Mouse (Mus musculus) adipocyte (in vitro differentiated cells): Measurements from ENCODE around the gene Pam.
A peak's percentile ranks its signal among the peaks of the same experiment; 100 is the strongest.

Experiments used
- DNase-seq: peaks from one replicate; pipeline ENCODE4 v3.0.0-alpha.2; 2016; ENCODE audit warnings: low spot score

Gene Pam

DNA sequence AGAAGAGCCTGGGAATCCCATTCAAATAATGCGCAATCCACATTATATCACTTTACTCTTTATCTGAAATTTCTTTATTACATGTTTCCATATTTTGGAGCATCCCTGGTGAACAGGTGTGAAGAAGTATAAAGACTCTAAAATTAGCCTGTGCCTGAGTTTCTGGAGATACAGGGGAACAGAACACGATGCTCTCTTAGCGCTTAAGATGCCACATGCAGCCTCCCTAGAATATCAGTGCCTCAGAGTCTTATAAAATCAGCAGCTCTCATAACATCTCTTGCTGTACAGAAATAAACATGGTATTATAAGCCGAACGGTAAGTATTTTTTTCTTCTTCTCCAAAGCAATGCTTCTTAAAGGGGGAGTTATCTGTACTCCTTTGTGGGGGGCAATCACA lies 267.4 kb downstream of the Pam start:
- DNase-seq: no peak

DNA sequence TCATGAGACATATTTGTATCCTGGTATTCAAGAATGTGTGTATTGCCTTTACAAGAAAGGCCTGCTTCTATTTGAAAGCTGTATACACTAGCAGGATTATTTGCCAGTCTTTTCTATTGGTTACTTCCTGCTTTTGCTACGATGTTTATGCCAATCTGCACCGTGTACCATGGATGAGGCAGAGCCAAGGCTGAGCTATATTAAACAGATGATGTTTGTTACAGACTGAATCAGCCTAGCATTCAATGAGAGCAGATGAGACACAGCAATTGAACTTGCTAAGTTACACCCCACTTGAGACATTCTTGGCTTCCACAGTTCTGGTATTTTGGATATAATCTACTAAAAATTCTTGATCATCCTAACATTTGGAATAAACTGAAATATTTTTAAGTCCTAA lies 267.9 kb downstream of the Pam start:
- no peak for DNase-seq

DNA sequence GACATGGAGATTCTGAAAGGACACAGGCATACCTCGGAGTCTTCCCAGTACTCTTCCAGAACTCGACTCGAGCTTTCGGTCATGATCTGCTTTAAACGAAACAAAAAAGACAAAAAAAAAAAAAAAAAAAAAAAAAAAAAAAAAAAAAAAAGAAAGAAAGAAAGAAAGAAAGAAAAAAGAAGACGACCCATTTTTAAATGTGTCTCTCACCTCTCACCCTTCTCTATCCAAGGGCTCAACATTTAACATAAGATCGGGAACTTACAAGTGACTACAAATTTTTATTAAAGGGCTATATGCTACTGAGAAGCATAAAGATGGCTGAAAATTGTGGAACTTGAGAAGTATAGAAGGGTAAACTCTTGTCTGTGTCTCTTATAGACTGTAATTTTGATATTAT lies 272.5 kb downstream of the Pam start:
- DNase-seq: no peak

DNA sequence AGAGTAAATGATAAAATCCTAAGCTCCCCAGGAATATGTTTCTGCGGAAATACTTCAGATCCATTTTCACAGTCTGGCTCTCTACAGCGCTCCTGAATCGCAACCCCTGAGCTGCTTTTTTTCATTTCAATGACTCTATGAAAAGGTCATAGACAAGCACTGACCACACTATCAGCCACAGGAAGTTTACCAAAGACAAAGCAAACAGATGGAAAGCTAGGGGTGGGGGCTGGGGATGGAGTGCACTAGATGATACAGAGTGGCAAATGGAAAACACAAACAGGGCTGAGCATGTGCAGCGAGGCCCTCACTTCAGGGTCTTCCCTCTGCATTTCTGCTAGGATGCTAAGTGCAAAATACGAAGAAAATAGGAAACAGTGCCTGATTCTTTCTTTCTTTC lies 273.2 kb downstream of the Pam start:
- no peak for DNase-seq

DNA sequence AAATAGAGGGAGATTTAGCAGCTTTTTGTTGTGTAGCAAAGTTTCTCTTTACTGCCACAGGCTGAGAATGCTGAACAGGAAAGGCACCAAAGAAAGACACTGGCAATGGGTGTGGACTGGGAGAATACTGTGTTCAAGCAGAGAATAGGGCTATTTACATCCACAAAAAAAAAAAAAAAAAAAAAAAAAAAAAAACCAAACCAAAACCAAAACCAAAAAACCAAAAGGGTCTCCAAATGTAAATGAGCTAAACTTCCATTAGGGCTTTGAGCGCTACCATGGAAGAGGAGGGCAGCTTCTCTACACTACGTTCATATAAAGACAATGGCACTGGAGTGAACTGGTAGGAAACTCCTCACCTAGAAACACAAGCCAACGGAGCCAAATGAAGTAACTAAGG lies 274.2 kb downstream of the Pam start:
- DNase-seq: no peak

DNA sequence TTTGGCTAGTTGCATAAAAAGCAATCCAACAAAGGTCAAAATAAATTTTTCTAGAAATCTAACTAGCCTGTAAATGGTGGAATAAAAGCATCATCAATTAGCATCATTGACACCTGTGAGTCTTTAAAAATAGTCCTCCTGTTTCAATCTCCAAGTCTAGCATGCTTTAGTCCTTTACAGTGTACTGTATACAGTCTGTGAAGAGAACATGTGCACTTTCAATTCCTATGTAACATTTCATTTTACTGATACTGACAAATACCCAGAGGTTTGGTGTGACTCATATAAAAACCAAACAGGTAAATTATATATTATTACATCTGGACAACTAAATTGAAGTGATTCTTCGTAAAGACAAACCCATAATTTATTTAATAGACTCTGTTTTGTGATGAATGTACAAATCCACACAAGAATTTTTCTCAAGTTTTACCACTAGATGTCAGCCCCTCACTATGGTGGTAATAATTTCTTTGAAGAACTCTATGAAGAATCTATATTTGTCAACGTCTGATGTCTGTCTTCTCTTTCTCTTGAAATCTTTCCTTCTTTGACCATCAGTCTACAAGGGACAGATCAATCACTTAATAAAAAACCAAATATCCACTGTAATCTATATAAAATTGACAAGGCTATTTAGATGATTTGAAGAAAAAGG lies 286.1 kb downstream of the Pam start:
- DNase-seq: peak; percentile 71

DNA sequence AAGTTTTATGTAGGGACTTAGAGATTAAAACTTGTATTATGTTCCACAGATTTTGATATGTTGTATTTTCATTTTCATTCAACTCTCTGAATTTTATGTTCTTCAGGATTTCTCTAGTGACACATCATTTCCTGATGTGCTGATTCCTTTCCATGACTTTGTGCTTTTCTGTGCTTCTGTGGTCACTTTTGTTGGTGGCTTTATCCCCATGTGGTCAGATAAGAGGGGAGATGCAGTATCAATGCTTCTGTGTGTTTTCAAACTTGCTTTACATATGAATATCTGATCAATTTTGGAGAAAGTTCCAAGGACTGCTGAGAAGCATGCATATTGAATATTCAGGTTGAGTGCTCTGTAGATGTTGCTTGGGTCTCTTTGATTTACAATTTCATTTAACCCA lies 290.9 kb downstream of the Pam start:
- no peak for DNase-seq

DNA sequence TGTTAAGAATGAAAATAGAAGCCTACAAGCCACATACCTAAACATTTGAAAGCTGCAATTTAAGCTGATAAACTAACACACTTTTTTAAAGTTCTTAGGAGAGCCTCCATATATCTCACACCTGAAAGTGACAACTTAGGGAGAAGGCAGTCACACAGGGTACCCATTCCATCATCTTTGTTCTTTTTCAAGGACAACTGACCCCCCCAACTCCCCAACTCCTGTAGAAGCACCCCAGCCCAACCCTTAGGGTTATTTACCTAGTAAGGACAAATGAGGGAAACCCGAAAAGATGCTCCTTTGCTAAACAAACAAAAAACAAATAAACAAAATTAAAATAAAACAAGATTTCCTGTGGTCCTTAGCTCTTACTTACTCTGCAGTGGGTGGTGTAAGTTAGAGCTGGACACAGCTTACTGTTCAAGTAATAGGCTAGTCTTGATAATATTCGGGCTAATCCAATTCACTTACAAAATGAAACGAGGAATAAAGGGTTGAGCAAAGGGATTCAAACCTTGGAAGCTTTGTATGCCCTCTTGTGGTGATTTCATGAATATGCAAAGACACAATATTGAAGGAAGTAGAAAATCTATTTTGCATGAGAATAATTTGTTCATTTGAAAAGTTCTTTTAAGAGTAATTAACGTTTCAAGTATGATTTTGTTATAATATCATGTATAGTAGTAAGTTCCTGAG lies 293.1 kb downstream of the Pam start:
- DNase-seq: peak; percentile 64

DNA sequence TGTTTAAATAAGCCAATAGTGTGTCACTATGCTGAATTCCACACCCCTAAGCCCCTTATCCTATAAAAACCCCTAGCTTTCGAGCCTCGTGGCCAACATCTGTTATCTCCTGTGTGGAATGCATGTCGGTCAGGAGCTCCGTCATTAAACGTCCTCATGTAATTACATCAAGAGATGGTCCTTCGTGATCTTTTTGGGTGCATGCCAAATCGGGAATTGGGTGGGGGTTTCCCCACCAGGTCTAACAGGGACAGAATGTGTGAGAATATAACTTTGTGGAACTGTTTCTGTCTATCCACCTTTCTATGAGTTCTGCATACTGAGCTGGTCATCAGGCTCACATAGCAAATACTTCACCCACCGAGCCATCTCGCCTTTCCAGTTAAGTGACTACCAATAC lies 299.5 kb downstream of the Pam start:
- no peak for DNase-seq

DNA sequence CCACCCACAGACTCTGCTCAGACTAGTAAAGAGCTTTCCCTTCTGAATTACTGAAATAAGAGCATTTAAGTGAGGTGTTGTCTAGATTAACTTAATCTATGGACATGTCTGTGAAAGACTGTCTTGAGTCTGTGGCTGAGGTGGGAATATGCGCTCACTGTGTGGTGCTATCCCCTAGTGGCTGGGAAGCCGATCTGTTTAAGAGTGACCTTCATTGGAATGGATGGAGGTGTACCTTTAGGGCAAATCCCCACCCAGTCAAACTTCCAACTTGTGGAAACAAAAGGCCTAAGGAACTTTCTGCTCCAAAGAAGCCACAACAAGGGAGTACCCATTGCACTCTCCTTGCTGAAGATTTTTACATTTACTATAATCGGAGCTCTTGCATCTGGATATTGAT lies 301.3 kb downstream of the Pam start:
- DNase-seq: no peak

DNA sequence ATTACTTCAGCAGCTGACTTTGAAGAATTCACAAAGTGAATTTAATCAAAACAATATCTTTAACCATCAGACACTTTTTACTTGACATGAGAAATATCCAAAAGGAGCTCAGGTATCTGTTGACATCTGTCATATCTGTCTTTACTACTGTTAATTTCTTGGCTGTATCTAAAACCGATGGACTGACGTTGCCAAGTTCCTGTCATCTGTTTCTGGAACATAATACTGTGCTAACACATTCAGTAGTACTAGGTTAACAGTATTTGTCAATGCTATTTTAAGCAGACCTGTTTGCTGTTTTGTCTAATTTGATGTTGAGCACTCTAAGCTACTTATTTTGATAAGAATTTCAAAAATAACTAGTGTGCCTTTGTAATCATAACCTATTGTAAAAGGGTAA lies 307.0 kb downstream of the Pam start:
- no peak for DNase-seq

DNA sequence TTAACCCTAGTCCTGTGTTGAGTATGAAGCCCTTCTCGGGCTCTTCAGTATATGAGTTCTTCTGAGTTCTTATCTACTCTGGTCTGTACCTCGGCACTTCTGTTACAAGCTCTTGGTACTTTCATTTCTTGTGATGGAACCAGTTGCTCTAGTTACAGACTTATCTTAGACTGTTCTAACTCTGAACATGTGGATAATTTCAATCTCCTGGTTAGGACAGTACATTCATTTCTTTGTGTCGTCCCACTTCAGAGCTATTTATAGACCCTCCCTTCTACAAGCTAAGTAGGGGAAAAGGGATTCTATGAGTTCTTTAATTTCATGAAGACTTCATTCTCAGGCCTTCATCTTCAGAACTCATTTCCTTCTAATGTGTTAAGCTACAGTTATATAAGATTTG lies 307.8 kb downstream of the Pam start:
- DNase-seq: no peak

DNA sequence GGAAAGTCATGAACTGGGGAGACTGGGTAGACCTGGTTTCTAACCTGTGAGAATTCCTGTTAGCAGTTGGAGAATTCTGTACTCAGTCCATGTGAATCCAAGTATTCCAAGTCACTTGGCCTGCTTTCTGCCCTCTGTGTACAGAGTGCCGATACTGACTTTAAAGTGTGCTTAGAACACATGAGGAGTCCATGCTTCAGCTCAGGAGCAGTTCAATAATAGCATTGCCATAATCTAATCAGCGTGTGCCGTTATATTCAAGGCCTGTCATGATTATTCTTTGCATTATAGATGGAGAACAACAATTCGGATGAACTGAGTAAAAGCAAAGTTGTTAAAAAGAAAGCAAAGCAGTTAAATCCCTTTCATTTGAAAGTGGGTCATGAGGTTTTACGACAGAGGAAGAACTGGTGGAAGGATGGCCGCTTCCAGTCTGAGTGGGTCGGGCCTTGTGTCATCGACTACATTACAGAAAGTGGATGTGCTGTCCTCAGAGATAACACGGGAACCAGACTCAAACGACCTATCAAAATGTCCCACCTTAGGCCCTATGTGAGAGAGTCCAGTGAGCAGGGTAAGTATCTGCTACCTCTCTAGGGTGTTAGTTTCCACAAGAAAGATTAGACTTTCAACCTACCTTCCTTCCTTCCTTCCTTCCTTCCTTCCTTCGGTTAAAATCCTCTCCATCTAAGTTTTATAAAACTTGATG lies 309.6 kb downstream of the Pam start:
- DNase-seq: no peak

DNA sequence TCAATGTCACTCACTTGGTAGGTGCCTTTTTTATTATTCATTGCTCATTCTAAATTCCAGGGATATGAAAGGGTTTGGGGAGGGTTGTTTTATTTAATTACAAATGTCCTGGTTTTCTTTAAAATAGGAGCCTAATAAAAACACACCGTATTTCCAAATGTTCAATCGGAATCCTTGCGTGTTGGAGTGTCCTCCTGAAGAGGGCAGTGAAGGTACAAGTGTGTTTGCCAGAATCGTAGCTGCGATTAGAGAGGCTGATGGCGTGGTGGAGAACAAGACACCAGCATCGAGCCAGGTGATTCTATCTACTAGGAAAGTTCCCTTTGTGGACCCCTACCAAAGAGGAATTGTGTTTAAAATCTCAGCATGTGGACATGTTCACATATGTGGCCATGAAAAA lies 310.5 kb downstream of the Pam start:
- DNase-seq: no peak

DNA sequence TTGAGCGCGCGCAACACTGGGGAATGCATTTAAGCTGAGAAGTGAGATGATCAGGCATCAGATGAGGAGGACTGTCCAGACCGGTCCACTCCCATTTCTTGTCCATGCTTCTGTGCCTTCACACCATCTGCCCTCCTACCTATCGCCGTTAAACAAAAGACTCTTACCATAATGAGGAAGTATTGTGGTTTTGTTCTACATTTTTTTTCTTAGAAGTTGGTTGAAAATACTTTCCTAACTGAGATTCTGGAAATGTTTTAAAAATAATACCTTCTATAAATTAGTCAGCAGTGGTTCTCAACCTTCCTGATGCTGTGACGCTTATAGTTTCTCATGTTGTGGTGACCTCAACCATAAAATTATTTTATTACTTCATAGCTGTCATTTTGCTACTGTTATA lies 313.8 kb downstream of the Pam start:
- no peak for DNase-seq

DNA sequence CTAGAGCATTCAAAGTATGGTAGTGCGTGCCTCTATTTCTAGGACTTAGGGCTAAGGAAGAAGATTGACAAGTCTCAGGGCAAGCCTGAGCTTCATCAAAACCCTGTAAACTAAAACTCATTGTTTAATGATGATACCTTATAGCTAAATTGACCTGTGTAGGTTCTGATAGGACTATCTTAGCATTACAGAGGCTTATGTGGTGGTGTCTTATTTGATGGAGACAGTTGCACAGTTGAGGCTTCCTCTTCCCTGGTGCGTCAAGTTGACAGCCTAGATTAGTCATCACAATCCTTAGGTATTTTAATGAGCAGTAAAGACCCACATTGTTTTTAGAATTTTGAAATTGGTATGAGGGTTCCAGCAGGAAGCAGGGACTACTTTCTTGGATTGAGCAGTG lies 321.5 kb downstream of the Pam start:
- DNase-seq: no peak

DNA sequence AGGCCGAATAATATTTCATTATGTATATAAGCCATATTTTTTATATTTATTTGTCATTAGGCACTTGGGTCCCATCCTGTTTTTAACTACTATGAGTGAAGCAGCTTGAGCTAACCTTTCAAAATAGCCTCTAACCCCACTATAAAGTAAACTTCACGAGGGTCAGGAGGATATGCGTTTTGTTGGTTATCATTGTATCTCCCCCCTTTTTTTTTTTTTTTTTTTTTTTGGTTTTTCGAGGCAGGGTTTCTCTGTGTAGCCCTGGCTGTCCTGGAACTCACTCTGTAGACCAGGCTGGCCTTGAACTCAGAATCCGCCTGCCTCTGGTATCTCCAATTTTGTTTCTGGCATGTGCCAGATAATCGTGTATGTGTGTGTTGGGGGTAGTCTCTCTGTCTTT lies 322.1 kb downstream of the Pam start:
- no peak for DNase-seq

DNA sequence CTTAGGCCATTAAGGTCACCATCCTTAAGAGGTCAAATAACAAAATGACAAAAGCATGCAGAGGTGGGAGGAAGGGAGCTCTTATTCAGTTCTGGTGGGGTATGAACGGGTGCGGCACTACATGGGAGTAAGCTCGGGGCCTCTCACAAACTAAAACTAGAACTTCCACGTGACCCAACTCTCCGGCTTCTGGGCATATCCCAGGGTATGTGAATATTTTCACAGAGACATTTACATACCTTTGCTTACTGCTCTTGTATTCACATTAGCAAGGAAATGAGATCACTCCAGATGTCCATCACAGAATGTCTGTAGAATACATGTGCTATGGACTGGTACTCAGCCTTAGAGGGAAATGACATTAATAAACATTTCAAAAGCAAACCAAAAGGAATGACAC lies 323.7 kb downstream of the Pam start:
- DNase-seq: no peak

DNA sequence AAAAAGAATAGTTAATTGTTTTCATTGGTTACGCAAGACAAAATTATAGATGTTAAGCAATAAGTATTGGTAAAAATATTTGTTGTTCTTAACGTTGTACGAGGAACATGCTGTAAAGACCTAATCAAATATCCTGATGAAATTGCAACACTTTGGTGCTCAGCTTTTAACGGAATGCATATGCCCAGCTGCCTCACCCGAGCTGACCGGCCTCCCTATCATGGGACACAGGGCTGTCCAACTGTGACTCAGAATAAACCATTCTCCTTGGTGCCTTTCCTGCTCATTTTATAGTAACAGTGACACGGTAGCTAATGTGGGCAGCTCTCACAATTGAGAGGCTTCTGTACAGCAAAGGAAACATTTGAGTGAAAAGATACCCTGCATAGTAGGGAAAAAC lies 324.3 kb downstream of the Pam start:
- DNase-seq: peak; percentile 72

DNA sequence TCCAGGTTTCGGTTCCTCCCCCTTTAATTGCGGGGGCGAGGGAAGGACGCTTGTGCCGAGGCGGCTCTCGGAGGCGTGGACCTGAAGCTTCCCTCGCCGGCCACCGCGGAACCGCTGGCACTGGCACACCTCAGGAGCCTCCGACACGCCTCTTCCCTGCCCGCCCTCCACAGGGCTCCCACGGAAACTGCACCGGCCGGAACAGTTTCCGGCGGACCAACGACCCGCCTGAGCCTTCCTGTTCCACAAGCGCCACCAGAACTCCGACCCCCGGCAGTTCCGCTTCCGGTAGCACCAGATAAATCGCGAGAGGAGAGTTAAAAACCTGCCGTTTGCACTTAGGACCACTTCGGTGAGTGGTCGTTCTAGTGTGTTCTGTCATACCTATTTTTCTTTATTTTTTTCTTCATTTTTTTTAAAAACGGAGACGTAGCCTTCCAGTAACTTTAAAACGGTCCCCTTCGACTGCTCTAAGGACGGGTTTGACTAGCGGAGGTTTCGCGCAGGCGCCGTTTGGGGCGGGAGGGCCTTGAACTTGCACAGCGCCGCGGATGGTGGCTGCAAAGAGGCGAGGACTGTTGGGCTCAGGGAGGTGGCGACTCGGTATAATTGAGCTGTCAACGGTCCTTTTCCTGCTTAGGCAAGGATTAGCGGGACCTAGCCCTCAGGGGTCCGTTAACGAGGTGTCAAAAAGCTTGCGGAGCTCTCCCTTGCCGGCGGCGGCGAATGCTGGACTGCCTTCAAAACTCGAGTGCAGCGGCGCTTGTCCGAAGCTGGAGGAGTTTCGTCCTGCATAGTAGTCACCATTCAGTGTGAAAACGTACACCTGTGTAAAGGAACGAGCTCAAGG lies 325.3 kb downstream of the Pam start, which contains the start of the genes Gin1 and Ppip5k2:
Gene Gin1, plus strand, starts transcription at position 269 of the 850 bp plus-strand sequence.
Gene Ppip5k2, minus strand, starts transcription at position 508 of the 850 bp plus-strand sequence.
- peak; percentile 97 for DNase-seq

DNA sequence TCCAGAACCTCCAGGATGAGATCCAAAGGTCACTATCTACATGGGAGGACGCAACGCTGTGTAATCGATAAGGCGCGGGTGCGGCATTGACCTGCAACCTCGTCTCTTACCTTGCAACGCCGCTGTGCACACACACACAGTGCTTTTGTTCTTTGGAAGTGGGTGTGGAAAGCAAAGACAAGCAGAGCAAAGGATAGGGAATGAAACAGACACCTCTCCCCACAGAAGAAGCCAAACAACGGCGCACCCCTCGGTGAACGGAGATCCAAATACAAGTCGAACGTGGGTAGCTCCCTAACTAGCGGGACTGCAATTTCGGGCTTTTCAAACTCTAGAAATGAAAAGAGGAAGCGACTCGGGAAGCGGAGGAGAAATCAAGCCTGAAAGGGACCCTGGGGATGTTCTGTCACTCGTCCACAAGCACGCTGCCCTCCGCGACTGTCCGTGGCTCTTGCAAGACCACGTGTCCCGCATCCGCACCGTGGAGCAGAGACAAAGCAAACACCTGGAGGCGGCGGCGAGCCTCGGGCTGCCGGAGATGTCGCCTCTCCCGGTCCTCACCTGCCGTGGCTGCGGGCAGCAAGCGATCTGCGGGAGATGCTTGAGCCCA lies 326.0 kb downstream of the Pam start:
- DNase-seq: peak; percentile 25

DNA sequence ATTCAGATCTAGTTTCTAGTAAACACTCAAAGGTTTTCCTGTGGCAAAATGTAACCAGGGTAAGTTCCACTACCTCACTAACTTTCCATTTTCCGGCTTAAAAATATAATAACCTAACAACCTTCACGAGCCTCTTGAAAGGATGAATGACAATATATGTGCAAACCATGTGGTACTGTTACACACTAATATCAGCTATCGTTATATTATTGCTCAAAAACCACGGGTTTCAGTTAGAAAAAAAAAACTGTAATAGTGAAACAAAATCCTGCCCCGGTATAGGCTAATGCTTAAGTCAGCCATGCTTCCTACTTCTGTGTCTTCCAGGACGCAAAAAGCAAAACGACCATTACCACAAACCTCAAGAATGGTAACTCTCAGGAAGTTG lies 326.5 kb downstream of the Pam start:
- no peak for DNase-seq
